Mouse (Mus musculus): ENCODE measurements at regions not wholly inside any gene's neighbourhood (a gene's known extent, or its start where the extent isn't known, plus 50 kb on each side); places are given as distances from the start of the nearest gene placed in this dataset.

GRCm38 (mm10) chr1:137635781-137636180 lies 539.7 kb downstream of the Ptprc start:
- TF ChIP-seq CTCF (IDR thresholded peaks at IDR 0.05; ENCODE audit: low read depth) = no peak
- no peak for TF ChIP-seq EP300 (IDR thresholded peaks at IDR 0.05; ENCODE audit: low read depth)
